ENCODE assay signal across 8 mouse cellular contexts in genomic region chr15:9140684-9141171, GRCm38 (mm10). TPM values are rescaled to one million over a fixed set of nuclear protein-coding genes. Genes with fewer than 3 reads are reported as not detected.
DNase-seq lines count a peak whose midpoint lies in the region; ATAC-seq and TF ChIP-seq lines count a peak whose summit lies in the region.

No protein-coding gene starts in this region.

- under 1% methylated on average over 35 of the region's 37 CpGs for WGBS in heart, embryonic 12.5 days
- under 1% methylated on average over 37 of the region's 37 CpGs for WGBS in hindbrain, embryonic 13.5 days
- under 1% methylated on average over 37 of the region's 37 CpGs for WGBS in midbrain, embryonic 16.5 days

- no peak for TF ChIP-seq CTCF in CH12.LX (conservative IDR thresholded peaks at IDR 0.05 in 1 of 2, IDR thresholded peaks at IDR 0.05 in 1 of 2; ENCODE audit: low read depth in 2 of 2, low read length in 2 of 2)
- TF ChIP-seq CTCF in cortical plate, adult 2 months (IDR thresholded peaks at IDR 0.05; ENCODE audit: extremely low read depth, insufficient read depth, low read length), result no peak

- peak overlapping the region; percentile 69 for H3K27ac ChIP-seq in heart, embryonic 12.5 days (ENCODE audit: poor library complexity, severe bottlenecking)
- no peak overlapping the region for H3K27ac ChIP-seq in CH12.LX (ENCODE audit: insufficient read depth, low read depth)
- peak overlapping the region; percentile 43; the same call in 1 of the 2 replicates for H3K27ac ChIP-seq in cortical plate, adult 2 months (ENCODE audit: insufficient read depth, low read length)
- peak overlapping the region; percentile 91 for H3K27ac ChIP-seq in hindbrain, embryonic 13.5 days
- peak overlapping the region; percentile 90 for H3K27ac ChIP-seq in midbrain, embryonic 16.5 days (ENCODE audit: low read length)

- peak overlapping the region; percentile 76 for H3K4me2 ChIP-seq in heart, embryonic 12.5 days
- peak overlapping the region; percentile 88 for H3K4me2 ChIP-seq in CH12.LX (ENCODE audit: insufficient read depth, low read depth, poor library complexity, severe bottlenecking)
- peak overlapping the region; percentile 83 for H3K4me2 ChIP-seq in hindbrain, embryonic 13.5 days
- H3K4me2 ChIP-seq in midbrain, embryonic 16.5 days (ENCODE audit: low read length), result peak overlapping the region; percentile 92

- in situ Hi-C loops in CH12.LX (cut with MboI; ENCODE audit: low pct_ligation_motif_present, low pct_unique_long_range_greater_than_20kb, low sequenced_read_pairs), result no loop called here

- TF ChIP-seq EP300 in CH12.LX (IDR thresholded peaks at IDR 0.05; ENCODE audit: low read length), result no peak

- TF ChIP-seq RAD21 in CH12.LX (IDR thresholded peaks at IDR 0.05; ENCODE audit: low read depth, low read length), result no peak

- TF ChIP-seq POLR2A in CH12.LX (IDR thresholded peaks at IDR 0.05; ENCODE audit: low read depth, low read length), result no peak
- no peak for TF ChIP-seq POLR2A in cortical plate, adult 2 months (IDR thresholded peaks at IDR 0.05; ENCODE audit: extremely low read depth, insufficient read depth, low read length)

- H3K9ac ChIP-seq in heart, embryonic 12.5 days, result peak overlapping the region; percentile 78
- H3K9ac ChIP-seq in CH12.LX (ENCODE audit: insufficient read depth, low read depth), result peak overlapping the region; percentile 70
- H3K9ac ChIP-seq in hindbrain, embryonic 13.5 days, result peak overlapping the region; percentile 89
- H3K9ac ChIP-seq in midbrain, embryonic 16.5 days (ENCODE audit: low read depth, low read length), result peak overlapping the region; percentile 85

- no peaks in the 10 kb centered on the region for H3K9me3 ChIP-seq in heart, embryonic 12.5 days (replicated peaks)
- no peaks in the 10 kb centered on the region for H3K9me3 ChIP-seq in CH12.LX (replicated peaks; ENCODE audit: low read length)
- no peaks in the 10 kb centered on the region for H3K9me3 ChIP-seq in hindbrain, embryonic 13.5 days
- H3K9me3 ChIP-seq in midbrain, embryonic 16.5 days (replicated peaks; ENCODE audit: control insufficient read depth, low read length, poor library complexity, severe bottlenecking), result no peaks in the 10 kb centered on the region

- H3K36me3 ChIP-seq in heart, embryonic 12.5 days, result peaks cover 31% of the 10 kb centered on the region
- peaks cover 8 to 30% of the 10 kb centered on the region in 2 experiments for H3K36me3 ChIP-seq in CH12.LX (replicated peaks in 1 of 2; ENCODE audit: control insufficient read depth in 1 of 2, insufficient read depth in 1 of 2, low read length in 1 of 2)
- peaks cover 25% of the 10 kb centered on the region for H3K36me3 ChIP-seq in hindbrain, embryonic 13.5 days
- H3K36me3 ChIP-seq in midbrain, embryonic 16.5 days (ENCODE audit: control insufficient read depth, insufficient read depth, low read length), result peaks cover 8% of the 10 kb centered on the region

- intact Hi-C loops in heart, postnatal 14 days (cut with DNase I), result loop anchor here (2.0 kb wide), 1 partner anchor 70 kb away; the partner anchor contains the start of gene Nadk2

- H3K4me3 ChIP-seq in heart, embryonic 12.5 days, result peak overlapping the region; percentile 74
- peak overlapping the region; percentile 81 to 95 (median 92) for H3K4me3 ChIP-seq in CH12.LX (replicated peaks in 1 of 3; ENCODE audit: low read depth in 2 of 3, low read length in 2 of 3, poor library complexity in 1 of 3)
- H3K4me3 ChIP-seq in cortical plate, adult 2 months (ENCODE audit: insufficient read depth, low read length), result peak overlapping the region; percentile 83
- peak overlapping the region; percentile 85 for H3K4me3 ChIP-seq in hindbrain, embryonic 13.5 days
- peak overlapping the region; percentile 88 for H3K4me3 ChIP-seq in midbrain, embryonic 16.5 days (ENCODE audit: low read depth, low read length)

- H3K4me1 ChIP-seq in heart, embryonic 12.5 days (replicated peaks), result peaks cover 19% of the 10 kb centered on the region
- H3K4me1 ChIP-seq in CH12.LX (ENCODE audit: control insufficient read depth in 1 of 2, insufficient read depth in 2 of 2), result peaks cover 7 to 28% of the 10 kb centered on the region in 2 experiments
- H3K4me1 ChIP-seq in cortical plate, adult 2 months (ENCODE audit: control insufficient read depth, insufficient read depth, low read length), result peaks cover 3% of the 10 kb centered on the region; the same call in 1 of the 2 replicates
- peaks cover 34% of the 10 kb centered on the region for H3K4me1 ChIP-seq in hindbrain, embryonic 13.5 days (replicated peaks)
- peaks cover 15% of the 10 kb centered on the region for H3K4me1 ChIP-seq in midbrain, embryonic 16.5 days (ENCODE audit: control insufficient read depth, insufficient read depth, low read length)

- peaks cover 10% of the 10 kb centered on the region for H3K79me2 ChIP-seq in CH12.LX (replicated peaks; ENCODE audit: control insufficient read depth, extremely low read depth, insufficient read depth, poor library complexity, severe bottlenecking)

- ATAC-seq in heart, embryonic 12.5 days (ENCODE audit: insufficient number of reproducible peaks, low FRiP score), result peak; percentile 75
- peak; percentile 94 for ATAC-seq in hindbrain, embryonic 13.5 days (ENCODE audit: low FRiP score)
- peak; percentile 92 for ATAC-seq in midbrain, embryonic 16.5 days

- H3K27me3 ChIP-seq in heart, embryonic 12.5 days (replicated peaks), result no peaks in the 10 kb centered on the region
- no peaks in the 10 kb centered on the region for H3K27me3 ChIP-seq in CH12.LX (replicated peaks)
- no peaks in the 10 kb centered on the region for H3K27me3 ChIP-seq in hindbrain, embryonic 13.5 days
- H3K27me3 ChIP-seq in midbrain, embryonic 16.5 days (ENCODE audit: control insufficient read depth, insufficient read depth, low read depth, low read length), result no peaks in the 10 kb centered on the region

- no peak for DNase-seq in heart, postnatal 14 days
- DNase-seq in CH12.LX (ENCODE audit: extremely low read depth) (no peak), liver (peak; percentile 70)
- DNase-seq in layer of hippocampus, adult 11-12 months (ENCODE audit: low spot score), result no peak

- dilution Hi-C loops in CH12.LX (cut with MboI; ENCODE audit: extremely low pct_ligation_motif_present, extremely low pct_unique_long_range_greater_than_20kb, low sequenced_read_pairs), result no loop called here

TF ChIP-seq in CH12.LX, 34 proteins besides CTCF, POLR2A, EP300 and RAD21:
- no peak for TF ChIP-seq POLR2AphosphoS2 (IDR thresholded peaks at IDR 0.05; ENCODE audit: low read depth, low read length)
- 0 out of 2 replicates have a peak, but pooled peaks have one; percentile 6 for TF ChIP-seq CHD2 (IDR thresholded peaks at IDR 0.05; ENCODE audit: low read length)
- TF ChIP-seq MAZ (IDR thresholded peaks at IDR 0.05; ENCODE audit: low read depth, low read length), result 0 out of 2 replicates have a peak, but pooled peaks have one; percentile 7
- TF ChIP-seq BHLHE40 (IDR thresholded peaks at IDR 0.05; ENCODE audit: low read depth, low read length), result peak; percentile 56; the same call in 1 of the 2 replicates

RNA-seq across cellular contexts. Expression of gene Lmbrd2, which starts 0.4 kb away (rescaled TPM):
- polyA plus RNA-seq in heart, embryonic 12.5 days (2016; fragmentation: Nextera tagmentation; extraction: Ambion mirVana), result 2.1 and 3.3 TPM in 2 replicates
- 10 to 100 TPM; 11.5 to 12.3 TPM for total RNA-seq in heart, postnatal 14 days (2021)
- total RNA-seq in CH12.LX (2012; rRNA removed) (8.1 and 9.1 TPM in 2 replicates), CH12.LX (2014; rRNA removed) (6.6 and 7.9 TPM in 2 replicates)
- 8.0 and 9.7 TPM in 2 replicates for polyA plus RNA-seq in CH12.LX (2012; ENCODE audit: insufficient read length, low read depth)
- polyA plus RNA-seq in cortical plate, adult 2 months (2012; rRNA removed), result 24.1 and 24.5 TPM in 2 replicates
- 3.8 and 6.0 TPM in 2 replicates for polyA plus RNA-seq in hindbrain, embryonic 13.5 days (2015; fragmentation: Nextera tagmentation; extraction: Ambion mirVana)
- 3.3 and 3.6 TPM in 2 replicates for polyA plus RNA-seq in midbrain, embryonic 16.5 days (2015; fragmentation: Nextera tagmentation; extraction: Ambion mirVana)

RNA-seq across cellular contexts. Expression of gene Skp2, which starts 14.5 kb away (rescaled TPM):
- polyA plus RNA-seq in heart, embryonic 12.5 days (2016; fragmentation: Nextera tagmentation; extraction: Ambion mirVana), result 43.0 and 43.3 TPM in 2 replicates
- total RNA-seq in heart, postnatal 14 days (2021), result 1 to 10 TPM; 1.5 to 2.3 TPM
- total RNA-seq in CH12.LX (2012; rRNA removed), result 14.1 and 18.6 TPM in 2 replicates
- 23.2 and 23.4 TPM in 2 replicates for total RNA-seq in CH12.LX (2014; rRNA removed)
- polyA plus RNA-seq in CH12.LX (2012; ENCODE audit: insufficient read length, low read depth), result 20.6 and 23.1 TPM in 2 replicates
- polyA plus RNA-seq in cortical plate, adult 2 months (2012; rRNA removed), result 3.5 TPM in 2 replicates
- polyA plus RNA-seq in hindbrain, embryonic 13.5 days (2015; fragmentation: Nextera tagmentation; extraction: Ambion mirVana), result 26.0 and 27.9 TPM in 2 replicates
- 15.3 and 18.5 TPM in 2 replicates for polyA plus RNA-seq in midbrain, embryonic 16.5 days (2015; fragmentation: Nextera tagmentation; extraction: Ambion mirVana)
